Mouse (Mus musculus) frontal cortex, postnatal 14 days (tissue): ENCODE measurements at regions not wholly inside any gene's neighbourhood (a gene's known extent, or its start where the extent isn't known, plus 50 kb on each side); places are given as distances from the start of the nearest gene placed in this dataset.

ENCODE experiments used
- DNase-seq, 2 experiments: peaks; one replicate each; pipeline ENCODE4 v3.0.0; 2022; ENCODE audit warnings: low spot score in 2 of 2

DNA sequence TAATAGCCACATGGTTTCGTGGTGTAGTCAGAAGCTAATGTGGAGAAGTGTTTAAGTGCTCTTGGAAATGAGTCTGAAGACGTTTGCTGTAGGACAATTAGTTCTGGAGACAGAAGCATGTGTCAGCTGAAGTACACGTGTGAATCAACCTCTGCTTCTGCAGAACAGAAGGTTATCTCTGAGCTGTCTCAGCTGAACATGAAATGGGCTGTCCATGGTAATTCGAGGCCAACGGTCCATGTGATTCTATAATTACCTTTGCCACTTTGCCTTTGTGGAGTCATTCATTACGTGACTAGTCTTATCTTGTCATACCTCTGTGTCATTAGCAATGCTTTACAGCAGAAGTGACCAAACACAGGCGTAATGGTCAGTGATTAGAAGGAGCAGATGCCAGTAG, 295.6 kb upstream of the Veph1 start:
- DNase-seq = no peak

DNA sequence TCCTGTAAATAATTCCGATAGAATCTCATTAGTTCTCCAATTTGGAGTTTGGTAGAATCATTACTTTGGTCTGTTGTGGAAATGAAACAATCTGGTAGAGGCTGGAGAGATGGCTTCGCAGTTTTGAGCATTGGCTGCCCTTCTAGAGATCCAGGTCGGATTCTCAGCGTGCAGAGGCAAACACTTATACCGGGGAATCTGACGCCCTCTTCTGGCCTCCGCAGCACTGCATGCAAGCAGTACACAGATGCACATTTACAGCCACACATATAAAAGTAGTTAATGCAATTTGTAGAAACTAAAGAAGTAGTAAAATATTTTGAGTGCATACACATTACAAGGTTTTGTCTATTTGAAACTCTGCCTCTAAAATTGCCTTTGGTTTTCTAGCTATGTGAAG, 294.1 kb upstream of the Veph1 start:
- DNase-seq = no peak

DNA sequence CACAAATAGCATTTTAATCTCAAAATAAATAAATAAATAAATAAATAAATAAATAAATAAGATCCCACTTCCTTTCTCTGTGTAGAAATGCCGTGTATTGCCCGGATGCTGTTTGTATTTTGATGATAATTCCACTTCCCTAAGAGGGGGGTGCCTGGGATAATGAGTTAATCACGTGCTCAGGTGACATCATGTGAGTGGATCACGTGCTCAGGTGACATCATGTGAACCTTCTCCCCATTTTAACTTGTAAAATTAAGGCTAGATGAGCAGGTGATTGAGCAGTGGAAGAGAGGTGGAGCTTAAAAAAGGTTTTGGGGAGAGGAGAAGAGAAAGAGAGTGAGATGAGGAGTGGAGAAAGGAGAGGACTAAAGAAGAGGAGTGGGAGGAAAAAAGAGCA, 292.8 kb upstream of the Veph1 start:
- DNase-seq = no peak

DNA sequence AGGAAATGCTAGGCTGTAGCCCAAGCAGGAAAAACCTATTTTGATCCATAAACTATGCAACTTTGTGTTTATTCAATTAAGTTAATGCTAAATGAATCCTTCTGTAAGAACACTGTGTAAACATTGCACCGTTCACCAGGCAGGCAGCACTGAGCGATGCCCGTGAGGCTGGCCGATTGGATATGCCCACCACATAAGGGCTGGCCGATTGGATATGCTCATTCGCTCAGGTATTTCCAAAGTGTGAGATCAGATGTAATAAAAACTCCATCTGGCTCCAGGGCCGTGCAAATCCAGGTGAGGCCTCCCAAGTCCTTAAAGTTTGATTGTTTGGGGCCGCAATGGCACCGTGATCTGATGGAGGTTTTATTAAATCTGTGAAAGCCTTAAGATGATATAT, 288.2 kb upstream of the Veph1 start:
- DNase-seq = no peak

DNA sequence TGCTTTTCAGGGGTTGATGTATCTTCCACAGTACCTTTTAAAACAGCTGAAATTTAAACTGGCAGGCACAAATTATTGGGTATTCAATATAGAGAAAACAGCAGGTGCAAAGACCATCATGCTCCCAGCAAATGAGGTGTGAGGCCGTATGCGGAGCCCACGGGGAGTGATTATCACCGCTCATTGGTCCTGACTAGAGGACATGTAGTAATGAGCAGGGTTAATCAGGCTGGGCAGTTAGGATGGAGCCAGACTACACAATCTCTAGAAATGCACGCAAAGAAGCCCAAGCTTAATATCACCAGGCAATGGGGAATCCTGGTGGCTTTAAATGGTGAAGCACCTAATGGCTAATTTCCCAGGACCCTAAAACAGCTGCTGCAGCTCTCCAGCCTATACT, 287.5 kb upstream of the Veph1 start:
- no peak for DNase-seq

DNA sequence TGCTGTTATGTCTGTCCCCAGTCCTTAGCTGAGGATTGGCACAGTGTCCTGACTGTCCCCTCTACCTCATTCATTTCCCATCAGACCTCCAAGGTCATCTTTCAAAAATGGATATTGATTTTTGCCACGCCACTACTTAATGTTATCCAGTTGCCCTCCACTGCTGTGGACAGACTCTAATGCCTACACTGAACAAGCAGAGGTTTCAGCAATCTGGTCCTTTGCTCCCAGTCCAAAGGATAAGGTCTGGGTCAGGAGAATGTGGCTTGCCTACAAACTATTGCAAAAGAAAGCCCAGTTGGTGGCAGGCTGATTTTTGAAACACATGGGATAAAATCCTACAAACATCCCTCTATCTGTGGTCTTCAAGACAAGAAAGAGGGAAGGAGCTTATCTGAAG, 280.0 kb upstream of the Veph1 start:
- no peak for DNase-seq

DNA sequence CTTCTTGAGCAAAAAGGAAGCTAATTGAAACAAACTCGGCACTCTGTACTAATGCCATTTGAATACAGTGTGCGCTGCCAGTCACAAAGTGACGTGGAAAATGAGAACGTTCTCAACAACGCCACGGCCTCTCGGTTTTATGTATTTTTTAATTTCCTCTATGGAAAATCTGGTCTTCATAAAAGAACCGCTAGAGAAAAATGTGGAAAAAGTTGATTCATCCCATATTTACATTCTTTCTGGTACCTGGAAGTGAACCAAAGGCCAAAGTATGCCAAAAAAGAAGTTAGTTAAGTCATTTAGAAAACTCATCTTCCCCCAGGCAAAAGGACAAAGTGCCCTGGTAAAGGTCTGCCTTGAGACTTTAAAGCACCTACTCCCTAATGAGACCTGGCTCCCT, 277.7 kb upstream of the Veph1 start:
- DNase-seq = no peak

DNA sequence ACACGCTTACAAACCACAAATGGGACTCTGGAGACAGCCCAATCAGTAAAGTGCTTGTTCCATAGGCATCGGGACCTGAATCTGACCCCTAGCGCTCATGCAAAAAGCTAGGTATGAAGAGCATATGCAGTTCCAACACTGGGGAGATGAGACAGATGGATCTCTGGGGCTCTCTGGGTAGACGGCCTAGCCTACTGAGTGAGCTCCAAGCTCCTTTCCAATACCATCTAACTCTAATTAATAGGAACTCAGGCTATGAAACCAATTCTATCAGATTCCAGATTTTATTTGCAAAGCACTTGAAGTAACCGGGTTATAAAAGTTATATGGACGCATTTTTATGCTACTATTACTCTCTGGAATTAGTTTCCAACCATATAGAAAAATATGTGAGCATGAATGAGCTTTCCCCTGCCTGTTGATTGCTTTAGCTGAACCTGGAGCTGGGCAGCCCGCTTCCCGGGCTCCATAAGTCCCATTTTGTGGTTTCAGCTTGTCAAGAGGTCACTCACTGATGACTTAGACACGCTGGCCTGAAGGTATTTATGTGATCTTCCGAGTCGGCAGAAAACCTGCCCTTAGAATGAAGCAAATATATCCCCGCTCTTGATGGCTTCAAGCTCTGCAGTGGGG, 276.4 kb upstream of the Veph1 start:
- no peak for DNase-seq

DNA sequence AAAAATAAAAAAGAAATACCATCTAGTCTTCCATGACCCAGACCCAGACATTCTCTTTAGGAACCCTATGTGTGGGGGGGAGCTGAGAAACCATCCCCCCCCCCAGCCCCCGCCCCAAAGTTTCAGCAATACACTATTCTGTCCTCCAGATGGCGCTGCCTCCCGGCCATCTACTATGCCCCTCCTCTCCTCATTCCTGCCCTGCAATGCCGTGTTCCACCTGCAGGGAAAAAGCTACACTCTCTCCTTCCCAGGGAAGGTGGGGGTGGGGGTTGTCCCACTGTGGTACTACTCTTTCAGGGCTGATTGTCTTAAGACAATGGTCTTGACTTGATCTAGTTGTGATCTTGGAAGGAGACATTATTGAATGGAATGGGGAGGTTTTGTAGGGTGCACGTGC, 273.7 kb upstream of the Veph1 start:
- no peak for DNase-seq

DNA sequence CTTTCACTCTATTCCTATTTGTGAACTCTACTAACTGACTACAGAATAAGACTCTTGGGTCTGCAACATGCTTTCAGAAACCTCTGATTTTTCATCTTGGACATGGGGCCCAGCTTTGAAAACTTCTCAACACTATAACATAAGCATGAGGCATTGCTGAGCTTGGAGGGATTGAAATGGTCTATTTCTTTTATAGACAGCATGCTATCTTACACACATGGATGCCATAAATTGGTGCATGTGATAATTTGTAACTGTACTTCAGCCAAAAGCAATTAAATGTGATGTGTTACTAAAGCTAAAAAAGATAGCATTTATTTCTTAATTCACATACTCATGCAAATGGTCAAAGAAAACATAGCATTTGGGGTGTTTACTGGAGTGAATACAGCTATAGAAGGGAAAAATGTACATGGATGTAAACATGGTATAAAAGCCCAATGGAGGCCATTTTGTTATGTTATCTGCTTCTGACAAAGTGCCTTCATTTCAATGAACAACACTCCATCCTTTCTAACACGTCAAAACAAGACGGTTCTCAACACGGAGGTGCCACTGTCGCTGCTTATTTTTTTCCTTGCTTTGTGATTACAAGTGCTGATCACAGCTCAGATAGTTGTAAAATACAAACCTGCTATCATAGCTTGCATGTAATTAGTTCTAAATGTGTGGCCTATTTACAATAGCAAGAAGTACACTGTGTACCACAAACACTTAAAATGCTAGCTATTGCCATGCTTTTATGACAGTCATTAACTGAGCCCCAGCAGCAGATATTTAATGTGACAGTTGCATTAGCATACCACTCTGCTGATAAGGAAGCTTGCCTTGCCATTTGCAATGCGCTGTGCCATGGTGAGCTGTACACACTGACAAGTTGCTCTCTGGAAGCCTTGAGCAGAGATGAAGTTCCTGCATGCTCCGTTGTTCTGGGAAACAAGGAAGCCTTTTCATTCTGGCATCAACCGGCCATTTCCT, 267.9 kb upstream of the Veph1 start:
- DNase-seq = no peak

DNA sequence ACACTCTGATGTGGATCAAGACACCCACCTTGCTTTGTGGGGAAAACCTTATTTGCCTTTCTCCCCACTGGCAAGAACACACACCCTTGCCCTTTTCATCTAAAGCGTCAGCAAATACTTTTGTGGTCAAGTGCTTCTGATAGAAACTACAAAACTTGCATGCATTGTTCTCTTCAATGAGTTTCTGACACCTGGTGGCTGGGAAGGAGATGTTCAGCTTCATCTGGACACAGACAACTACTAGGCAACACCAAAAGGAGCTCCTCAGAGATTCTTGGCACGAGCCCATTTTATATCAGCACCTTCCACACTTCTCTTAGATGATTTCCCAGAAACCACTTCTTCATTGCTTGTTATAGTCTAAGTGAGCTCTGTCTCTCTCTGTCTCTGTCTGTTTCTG, 266.7 kb upstream of the Veph1 start:
- DNase-seq = no peak

DNA sequence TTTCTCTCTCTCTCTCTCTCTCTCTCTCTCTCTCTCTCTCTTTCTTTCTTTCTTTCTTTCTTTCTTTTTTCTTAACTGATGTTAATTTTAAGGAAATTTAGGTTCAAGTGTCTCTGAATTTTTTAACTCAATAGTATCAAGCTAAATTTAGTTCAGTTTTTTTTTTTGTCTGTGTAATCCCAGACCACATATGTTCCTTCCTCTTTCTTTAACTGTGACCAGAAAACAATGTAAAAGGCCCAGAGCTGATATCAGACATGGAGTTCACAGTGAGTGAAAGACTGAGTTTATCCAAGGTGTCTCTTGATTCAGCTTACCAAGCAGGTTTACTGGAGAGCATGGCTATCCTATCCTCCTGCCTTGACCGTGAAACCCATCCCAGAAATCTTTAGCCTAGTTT, 258.9 kb upstream of the Veph1 start:
- no peak for DNase-seq

DNA sequence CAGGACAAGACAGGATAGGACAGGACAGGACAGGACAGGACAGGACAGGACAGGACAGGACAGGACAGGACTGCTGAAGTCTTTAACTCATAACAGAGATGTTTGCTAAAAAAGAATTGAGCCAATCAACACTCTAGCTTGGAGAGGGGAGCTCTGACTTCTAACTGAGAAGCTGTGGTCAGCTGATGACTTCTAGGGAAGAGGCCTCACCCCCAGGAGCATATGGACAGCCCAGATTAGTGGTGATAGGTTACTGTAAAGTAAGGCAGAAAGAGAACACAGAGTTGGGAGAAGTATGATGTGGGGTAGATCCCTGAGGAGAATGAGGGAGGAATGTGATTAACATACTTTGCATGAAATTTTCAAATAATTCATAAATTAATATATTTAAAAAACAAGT, 254.3 kb upstream of the Veph1 start:
- DNase-seq = no peak

DNA sequence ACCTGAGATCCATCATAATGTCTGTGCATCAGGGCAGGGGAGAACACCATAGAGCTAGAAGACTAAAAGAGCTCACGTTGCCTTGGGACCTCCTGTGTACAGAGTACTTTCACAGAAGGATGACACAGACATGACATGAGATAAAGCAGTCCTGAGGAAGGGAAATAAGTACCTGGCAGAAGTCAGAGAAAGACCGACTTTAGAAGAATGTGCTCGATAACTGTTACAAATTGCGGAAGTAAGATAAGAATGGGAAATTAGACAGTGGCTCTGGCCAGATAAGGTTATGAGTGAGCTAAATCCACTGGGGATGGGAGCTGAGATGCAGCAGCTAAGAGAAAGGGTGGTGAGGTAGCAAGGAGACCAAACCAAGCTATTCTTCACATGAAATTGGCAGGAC, 249.9 kb upstream of the Veph1 start:
- DNase-seq = no peak

DNA sequence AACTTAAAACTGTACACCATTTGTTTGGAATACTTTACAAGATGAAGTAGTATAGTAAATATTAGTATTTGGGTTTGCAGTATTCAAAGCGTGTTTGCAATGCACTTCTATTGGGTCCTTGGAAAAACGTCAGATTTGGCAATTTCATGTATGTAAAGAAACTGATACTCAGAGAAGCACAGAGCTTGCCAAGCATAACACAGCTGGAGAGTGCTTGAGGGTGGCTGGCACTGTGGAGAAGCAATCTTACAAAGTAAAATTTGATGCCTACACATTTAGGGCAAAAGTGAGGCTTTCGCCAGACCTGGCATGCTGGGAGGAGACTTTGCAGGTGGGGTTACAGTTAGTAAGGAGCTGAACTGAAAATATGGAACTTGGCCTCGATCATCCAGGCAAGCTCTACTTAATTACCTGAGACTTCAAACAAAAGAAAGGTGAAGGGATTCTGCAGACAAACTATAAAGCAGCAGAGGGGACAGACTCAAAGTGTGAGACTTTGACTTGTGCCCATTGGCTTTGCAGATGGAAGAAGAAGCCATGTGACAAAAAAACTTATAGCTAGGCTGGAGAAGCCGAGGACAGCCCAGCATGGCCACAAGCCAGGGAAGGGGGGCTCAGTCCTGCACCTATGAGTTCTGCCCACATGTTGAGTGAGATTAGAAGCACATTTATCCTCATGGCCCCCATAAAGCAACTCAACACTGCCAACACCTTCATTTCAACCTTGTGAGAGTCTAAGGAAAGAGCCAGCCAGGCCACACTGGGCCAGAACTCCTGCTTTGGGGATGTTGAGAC, 247.7 kb upstream of the Veph1 start:
- DNase-seq = no peak

DNA sequence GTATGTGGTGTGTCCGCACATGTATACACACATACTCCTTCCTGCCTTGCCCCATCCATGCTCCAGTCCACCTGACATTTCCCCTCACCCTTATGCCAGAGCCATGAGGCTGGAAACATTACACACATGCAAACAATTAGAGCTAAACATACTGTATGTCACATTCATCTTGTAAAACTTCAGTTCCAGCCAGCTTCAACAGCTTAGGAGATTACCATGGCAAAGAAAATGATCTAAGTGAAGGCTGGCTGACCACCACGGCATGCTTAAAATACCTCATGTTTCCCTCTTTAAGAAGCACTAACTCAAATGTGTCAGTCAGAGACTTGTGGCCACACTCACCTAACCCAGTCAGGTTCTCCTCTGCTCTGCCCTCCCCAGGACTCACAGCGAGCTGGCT, 246.2 kb upstream of the Veph1 start:
- no peak for DNase-seq

DNA sequence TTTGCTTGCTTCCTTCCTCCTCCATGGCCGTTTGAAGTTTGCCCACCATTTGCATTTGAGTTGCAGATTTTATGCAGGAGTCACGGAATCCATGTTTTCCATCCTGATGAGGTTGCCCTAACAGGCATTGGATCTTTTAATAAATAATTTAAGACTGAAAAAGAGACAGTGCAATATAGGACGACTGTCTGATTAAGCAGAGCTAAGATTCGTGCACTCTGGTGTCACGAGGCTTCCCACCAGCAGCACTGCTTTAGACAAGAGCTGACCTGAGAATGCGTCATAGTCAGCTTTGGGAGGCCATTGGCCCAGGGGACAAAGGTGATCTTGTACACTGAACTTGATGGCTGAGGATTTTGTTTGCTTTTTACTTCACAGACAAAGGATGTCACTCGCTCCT, 241.3 kb upstream of the Veph1 start:
- DNase-seq = no peak

DNA sequence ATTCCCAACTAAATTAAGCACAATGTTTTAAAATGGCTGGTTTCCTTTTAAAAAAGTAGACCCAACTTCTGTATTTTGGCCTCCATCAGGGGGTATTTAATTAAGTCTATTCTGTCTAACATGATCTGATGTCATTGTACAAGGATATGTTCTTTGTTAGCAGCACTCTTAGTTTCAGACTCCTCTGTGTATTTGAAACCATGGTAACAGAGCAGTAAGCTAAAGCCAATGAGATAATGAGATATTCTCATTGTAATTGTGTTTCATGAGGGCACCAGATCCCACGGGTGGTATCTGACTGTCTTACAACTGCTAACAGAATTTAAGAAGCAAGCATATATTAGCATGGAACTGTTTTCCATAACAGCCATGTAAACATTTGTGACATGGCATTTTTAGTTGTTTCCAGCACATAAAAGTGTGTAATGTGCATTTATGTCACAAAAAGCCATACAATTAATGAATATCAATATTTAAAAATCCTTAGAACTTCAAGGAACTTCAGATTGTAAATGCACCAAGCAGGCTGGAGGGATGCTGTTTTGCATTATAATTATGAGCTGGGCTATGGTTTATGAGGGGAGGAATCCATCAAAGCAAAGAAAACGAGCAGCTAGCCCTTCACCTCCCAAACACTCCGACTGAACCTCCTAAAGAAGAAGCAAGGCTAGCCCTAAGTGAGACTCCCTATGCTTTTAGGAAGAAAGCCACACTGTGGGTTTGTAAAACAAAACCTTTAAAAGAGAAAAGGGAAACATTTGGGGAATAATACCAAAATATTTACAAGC, 240.7 kb upstream of the Veph1 start:
- no peak for DNase-seq

DNA sequence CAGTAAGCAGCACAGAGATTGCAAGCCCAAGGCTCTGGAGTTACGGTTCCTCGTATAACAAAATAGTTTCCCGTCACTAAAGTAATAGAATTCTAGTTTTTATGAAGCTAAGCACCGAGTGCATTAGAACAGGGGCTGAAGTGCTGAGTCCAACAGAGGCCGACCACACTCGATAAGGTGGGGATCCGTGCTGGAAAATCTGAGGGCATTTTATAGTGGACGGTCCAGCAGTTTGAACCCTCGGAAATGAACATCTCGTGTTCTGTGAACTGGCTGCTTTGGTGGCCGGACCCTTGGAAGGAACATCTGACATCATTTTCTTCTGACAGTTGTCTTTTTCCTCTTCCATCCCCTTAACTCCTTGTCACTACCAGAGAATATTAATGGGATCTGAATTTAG, 240.0 kb upstream of the Veph1 start:
- DNase-seq = no peak

DNA sequence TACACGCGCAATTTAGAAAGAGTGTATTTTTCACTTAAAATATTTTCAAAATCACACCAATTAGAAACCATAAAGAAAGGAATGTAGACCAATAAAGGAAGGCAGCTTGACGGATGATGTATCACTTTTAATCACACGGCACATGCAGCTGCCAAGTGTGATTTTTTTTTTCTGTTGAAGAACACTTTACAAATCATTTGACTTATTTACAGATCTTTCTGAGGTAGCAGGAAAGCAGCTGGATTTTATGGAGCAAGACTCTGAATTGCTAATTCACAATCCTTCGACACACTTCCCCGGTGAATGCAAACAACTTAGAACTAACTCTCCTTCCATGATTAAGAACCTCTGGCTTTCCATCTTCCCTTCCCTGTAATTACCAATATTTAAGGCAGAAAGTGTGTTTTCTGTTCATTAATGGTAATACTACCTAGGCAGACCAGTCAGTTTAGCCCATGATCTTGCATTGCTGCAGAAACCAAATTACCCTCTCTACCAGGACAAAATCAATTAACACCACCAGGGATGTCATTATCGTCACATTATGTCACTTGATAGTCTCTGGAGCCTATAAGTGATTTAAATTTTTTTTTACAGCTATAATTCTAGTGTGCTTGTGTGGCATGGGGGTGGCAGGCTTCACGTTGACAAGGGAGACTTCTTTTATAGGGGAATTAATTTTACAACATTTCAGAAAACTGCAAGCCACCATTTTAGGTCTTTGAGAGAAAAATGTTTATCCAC, 239.3 kb upstream of the Veph1 start:
- DNase-seq = no peak

DNA sequence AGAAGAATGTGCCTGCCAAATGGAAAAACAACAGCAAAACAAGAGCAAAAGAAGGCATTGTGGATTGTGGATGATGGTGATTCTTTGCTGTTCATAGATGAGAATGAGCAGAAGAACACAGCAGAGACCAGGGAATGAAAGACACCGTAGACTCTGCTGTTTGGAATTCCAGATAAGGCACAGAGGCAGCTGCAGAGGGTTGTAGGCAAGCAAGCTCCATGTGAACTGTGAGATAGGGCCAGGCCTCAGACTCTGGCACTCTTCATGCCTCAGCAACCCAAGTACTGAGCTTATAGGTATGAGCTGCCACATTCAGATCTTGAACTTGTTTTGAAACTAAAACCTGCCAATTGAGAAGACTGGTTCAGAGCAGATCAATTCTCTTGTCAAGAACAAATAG, 223.3 kb upstream of the Veph1 start:
- DNase-seq = no peak
